Mouse (Mus musculus) bone marrow macrophage, adult 2 months (primary cell): ENCODE results near the gene Doc2b.

Source experiments
- CTCF ChIP-seq: IDR thresholded peaks from 2 replicates; pipeline ENCODE4 v1.5.1; 2012; ENCODE audit warnings: low read depth, mild to moderate bottlenecking, low read length, moderate library complexity
- POLR2A ChIP-seq: IDR thresholded peaks from 2 replicates; pipeline ENCODE4 v1.6.1; 2012; ENCODE audit warnings: mild to moderate bottlenecking, low read depth, low read length, borderline replicate concordance

GRCm38 (mm10) chr11:75736978-75737377 is 58.9 kb downstream of the Doc2b start:
- TF ChIP-seq POLR2A (no peak), CTCF (no peak)
